Mouse (Mus musculus): ENCODE results near the gene Ptpn13.

Gene Ptpn13

DNA sequence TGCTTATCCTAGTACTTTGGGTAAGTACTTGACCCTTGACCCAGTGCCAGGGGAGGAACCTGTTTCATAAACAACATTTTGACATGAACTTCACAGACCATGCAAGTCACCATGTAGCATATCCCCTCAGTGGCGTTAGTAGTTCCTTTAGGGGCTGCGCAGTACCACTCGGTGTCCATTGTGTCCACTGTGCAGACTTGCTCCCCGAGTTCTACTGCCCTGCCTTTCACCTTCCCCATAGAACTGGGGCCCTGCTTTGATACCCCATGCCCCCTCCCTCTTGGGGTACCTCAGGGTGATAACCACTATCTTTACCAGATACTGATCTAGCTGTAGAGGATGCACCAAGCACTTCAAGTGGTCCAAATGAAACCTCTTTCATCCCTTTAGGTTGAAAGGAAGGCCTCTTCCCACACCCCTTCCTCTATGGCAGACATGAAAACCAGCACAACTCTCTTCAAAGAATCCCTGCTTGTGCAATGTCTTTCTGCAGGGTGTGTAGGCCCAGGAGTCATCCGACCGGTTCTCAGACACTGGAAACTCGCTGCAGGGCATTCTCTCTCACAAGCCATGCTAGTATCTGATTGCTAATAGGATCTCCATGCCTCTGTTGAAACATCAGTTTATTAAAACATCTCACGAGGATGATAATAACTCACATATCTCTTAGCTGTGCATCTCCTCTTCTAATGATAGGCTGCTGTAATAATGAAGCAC, 34.1 kb downstream of the Ptpn13 start:
- DNase-seq (ENCODE audit: low spot score), result no peak

- no peak for DNase-seq (ENCODE audit: low spot score)
Measured at GRCm38 (mm10) chr5:103460903-103461302, 35.9 kb downstream of the Ptpn13 start.

GRCm38 (mm10) chr5:103463661-103464219, 38.7 kb downstream of the Ptpn13 start:
- no peak for DNase-seq (ENCODE audit: low spot score)

DNA sequence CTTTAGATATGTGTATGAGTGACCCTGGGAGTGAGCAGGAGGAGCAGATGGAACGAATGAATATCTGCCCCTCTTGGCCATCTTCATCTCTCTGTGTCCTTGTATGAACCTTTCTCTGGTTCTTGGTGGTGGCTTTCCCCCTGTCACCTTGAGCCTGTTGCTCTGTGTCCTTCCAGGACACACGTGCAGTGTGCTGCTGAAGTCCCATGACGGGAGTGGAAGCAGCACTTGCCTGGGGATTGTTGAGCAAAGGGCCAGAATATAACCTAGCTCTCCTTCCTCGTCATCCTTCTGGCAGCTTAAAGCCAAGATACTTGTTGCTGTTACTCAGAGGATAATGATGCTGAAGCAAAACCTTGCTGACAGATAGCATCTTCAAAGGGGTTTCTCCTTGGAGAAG, 39.3 kb downstream of the Ptpn13 start:
- DNase-seq (ENCODE audit: low spot score), result no peak

- DNase-seq (ENCODE audit: low spot score), result no peak
Measured at GRCm38 (mm10) chr5:103464771-103465170, 39.8 kb downstream of the Ptpn13 start.

- no peak for DNase-seq (ENCODE audit: low spot score)
Measured at GRCm38 (mm10) chr5:103472670-103473069, 47.7 kb downstream of the Ptpn13 start.

- no peak for DNase-seq (ENCODE audit: low spot score)
Measured at GRCm38 (mm10) chr5:103473467-103474096, 48.6 kb downstream of the Ptpn13 start.

GRCm38 (mm10) chr5:103474259-103474658, 49.3 kb downstream of the Ptpn13 start:
- DNase-seq (ENCODE audit: low spot score), result no peak

DNA sequence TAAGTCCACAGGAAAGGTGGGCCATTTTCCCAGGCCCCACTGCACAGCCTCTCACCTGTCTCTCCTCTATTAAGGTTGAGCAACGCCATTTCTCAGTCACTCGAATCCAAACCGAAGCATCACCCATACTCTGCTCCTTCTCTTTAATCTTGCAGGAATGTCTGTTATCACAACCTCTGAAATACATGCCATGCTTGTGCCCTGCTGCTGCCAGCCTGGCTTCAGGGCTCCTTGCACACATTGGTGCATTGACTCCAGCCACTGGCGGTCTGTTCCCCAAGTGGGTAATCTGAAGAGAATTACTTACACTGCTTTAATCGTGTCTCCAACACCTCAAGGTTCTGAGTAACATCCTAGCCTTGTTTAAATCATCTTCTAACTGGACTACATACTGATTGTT, 50.5 kb downstream of the Ptpn13 start:
- DNase-seq (ENCODE audit: low spot score), result no peak

DNA sequence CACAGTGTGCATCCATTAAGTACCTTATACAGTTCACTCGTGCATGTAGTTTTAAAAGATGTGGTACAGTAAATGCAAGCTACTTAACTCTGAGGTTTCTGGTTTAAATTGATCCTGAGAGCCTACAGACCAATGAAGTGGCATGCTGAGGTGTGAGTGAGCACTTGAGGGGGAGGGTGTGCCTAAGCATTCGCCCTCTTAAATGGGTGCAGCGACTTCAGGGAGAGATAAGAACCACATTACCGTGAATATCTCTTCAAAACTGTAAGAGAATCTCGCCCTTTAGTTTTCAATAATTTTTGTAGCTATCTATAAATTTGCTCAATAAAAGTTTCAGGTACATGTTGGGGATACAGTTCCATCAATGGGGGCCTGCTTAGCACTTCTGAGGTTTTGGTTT, 54.5 kb downstream of the Ptpn13 start:
- DNase-seq (ENCODE audit: low spot score), result no peak

GRCm38 (mm10) chr5:103481222-103481621, 56.2 kb downstream of the Ptpn13 start:
- no peak for DNase-seq (ENCODE audit: low spot score)

- no peak for DNase-seq (ENCODE audit: low spot score)
Measured at GRCm38 (mm10) chr5:103487001-103487400, 62.0 kb downstream of the Ptpn13 start.

DNA sequence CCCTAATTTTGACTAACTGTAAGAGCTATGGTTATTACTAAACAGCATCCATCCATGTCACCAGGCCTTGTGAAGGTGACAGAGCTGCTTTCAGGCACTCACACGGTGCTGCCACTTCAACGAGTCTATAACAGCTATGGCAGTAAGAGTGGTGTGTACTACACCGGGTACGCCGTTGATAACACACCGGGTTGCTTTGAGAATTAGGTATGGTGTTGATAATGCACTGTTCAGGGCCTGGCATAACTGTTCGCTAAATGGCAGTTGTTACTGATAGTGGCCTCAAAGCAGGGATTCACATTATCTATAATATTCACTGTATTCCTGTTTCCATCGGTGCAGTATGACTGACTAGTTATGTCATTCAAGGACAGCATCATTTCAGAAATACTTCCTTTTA, 66.0 kb downstream of the Ptpn13 start:
- no peak for DNase-seq (ENCODE audit: low spot score)

DNA sequence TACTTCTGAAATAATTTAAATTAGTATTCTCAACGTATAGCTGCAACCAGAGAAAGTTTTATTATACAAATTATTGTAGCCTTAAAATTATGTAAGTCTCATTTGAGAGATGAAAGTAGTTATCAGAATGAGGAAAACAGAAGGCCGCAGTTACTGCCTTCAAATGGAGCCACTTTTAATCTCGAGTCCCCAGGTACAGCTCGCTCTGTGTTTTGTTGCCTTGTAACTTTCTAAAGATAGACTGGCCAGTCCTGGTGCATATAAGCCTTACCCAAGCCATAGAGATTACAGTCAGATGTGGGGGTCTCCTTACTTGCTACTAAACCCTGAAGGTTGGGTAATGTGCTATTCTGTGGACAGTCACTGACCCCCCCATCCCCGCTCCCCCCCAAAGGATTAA, 66.8 kb downstream of the Ptpn13 start:
- no peak for DNase-seq (ENCODE audit: low spot score)

- no peak for DNase-seq (ENCODE audit: low spot score)
Measured at GRCm38 (mm10) chr5:103497061-103497460, 72.1 kb downstream of the Ptpn13 start.

DNA sequence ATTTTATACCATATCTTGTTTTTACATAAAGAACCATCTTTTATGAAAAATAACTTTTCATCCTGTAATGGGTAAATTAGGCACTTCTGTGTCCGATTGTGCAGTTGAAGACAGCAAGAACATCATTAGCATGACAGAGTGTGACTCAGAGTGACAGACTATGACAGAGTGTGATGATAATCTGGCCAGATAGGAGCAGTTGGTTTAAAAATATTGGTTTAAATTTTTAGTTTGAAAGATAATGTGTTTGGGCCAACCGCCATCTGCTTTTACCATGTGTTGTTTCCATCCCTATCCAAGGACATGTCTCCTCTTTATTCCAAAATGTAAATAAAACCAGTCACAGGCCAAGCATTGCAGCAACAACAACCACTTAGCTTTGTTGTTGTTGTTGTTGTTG, 72.5 kb downstream of the Ptpn13 start:
- no peak for DNase-seq (ENCODE audit: low spot score)

GRCm38 (mm10) chr5:103499305-103499704, 74.3 kb downstream of the Ptpn13 start:
- DNase-seq (ENCODE audit: low spot score), result no peak

DNA sequence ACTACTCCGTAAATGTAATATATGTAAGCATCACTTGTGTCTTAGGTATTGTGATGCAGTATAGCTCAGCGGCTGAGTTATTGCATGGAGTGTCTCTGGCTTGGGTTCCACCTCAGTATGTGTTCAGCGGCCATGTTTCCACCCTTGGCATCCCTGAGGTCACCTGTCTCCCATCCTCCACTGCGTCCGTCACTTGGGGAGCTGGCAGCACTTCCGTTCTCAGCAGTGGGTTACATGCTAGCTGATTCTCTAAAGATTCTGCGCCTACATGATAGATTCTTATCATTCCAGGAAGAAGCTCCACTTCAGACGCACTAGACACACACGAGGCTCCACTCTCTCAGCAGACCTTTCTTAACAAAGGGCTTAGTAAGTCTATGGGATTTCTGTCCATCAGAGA, 76.1 kb downstream of the Ptpn13 start:
- no peak for DNase-seq (ENCODE audit: low spot score)

DNA sequence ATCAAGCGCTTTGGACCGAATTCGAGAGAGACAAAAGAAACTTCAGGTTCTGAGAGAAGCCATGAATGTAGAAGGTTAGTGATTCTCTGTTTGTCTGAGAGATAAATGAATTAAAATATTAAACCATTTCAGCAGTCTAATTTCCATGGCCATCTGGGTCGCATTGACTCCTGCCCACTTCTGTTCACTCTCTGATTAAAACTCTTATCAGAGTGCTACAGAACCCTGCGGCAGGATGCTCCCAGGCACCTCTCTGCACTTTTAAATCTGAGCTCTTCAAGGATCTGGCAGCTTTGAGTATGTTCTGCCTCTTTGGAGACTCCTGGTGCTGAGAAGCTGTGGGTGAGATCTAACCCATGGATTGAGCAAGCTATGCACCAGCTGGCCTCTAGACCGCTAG, 76.8 kb downstream of the Ptpn13 start:
- DNase-seq (ENCODE audit: low spot score), result no peak

GRCm38 (mm10) chr5:103513162-103513561, 88.2 kb downstream of the Ptpn13 start:
- no peak for DNase-seq (ENCODE audit: low spot score)

- no peak for DNase-seq (ENCODE audit: low spot score)
Measured at GRCm38 (mm10) chr5:103514441-103514840, 89.4 kb downstream of the Ptpn13 start.

GRCm38 (mm10) chr5:103515876-103516275, 90.9 kb downstream of the Ptpn13 start:
- no peak for DNase-seq (ENCODE audit: low spot score)

GRCm38 (mm10) chr5:103516555-103516954, 91.6 kb downstream of the Ptpn13 start:
- DNase-seq (ENCODE audit: low spot score), result no peak

DNA sequence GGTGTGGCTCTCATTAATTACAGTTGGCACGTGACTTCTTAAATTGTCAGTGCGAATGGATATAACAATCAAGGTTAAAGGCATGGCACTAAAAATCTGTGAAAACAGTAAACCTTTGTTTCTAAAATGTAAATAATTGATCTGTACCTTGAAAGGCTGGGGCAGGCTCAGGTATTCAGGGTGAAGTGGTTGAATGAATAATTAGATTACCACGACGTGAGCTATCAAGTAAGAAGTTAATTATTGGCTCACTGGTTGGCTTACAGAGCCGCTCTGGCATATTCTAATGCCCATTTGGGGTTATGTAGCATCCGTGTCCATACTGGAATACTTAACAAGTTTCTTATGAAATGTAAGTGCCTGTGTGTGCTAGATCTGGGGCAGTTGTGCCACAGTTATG, 92.6 kb downstream of the Ptpn13 start:
- DNase-seq (ENCODE audit: low spot score), result no peak

Measured in spleen, adult 12 weeks (tissue).